Mouse (Mus musculus) cerebellum, adult 18-20 months (tissue): ENCODE results near the gene Med16.

Experiments used
- DNase-seq, 2 experiments: peaks; one replicate each; pipeline ENCODE4 v3.0.0; 2021

The Med16 gene

DNA sequence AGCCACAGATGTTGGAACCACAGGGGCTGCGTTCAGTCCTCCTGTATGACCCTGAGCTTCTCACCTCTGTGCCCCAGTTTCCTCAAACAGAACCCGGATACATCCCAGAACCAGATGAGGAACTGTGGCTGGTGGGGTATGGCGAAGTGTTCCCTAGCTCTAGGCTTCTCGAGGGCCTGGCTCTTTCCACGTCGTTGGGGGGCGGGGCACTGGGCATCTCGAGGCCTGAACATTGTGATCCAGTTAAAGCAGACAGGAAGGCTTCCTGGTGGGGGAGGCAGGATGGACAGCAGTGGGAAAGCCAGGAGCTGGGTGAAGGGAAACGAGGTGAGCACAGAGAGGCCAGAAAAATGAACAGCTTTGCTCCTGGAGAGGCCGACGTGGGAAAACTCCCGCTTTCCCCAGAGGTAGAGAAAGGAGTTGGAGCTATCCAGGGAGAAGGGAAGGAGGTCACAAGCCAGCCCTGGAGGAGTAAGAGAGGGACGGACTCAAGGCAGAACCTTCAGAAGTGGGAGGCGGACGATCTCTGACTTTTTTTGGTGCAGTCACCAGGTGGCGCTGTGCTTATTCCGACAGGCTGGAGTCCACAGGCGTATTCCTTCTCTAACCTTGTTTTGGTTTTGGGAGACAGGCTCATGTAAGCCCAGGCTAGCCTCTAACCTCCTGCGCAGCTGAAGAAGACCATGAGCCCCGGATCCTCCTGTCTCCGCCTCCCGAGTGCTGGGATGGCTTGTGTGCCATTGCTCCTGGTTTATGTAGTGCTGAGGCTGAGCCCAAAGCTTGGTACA lies 25.2 kb downstream of the Med16 start:
- peak; percentile 86 to 89 for DNase-seq

- no peak for DNase-seq
These were observed 26.7 kb downstream of the Med16 start for GRCm38 (mm10) chr10:79881981-79882380.

GRCm38 (mm10) chr10:79880721-79881120 lies 28.0 kb downstream of the Med16 start:
- no peak for DNase-seq

- no peak for DNase-seq
These were observed 29.2 kb downstream of the Med16 start for GRCm38 (mm10) chr10:79879527-79879926.

GRCm38 (mm10) chr10:79877757-79878156 lies 31.0 kb downstream of the Med16 start:
- DNase-seq: no peak

DNA sequence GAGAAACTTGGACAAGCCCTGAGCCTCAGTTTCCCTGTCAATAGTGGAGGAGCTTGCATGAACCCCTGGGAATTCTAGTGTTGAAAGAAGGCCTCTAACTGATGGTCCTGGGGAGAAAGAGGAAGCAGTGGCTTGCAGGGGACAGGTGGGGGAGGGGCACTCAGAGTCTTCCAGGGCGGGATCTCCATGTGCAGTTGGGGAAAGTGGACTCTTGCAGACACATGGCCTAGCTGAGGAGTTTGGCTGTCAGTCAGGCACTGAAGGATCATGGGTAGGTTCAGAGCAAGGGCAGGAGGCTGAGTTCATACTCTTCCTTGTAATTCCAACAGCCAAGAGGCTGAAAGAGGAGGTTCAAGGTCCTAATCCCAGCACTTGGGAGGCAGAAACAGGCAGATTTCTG lies 31.5 kb downstream of the Med16 start:
- DNase-seq: no peak

GRCm38 (mm10) chr10:79874290-79874862 lies 34.3 kb downstream of the Med16 start, which contains the start of the genes Prtn3 and Plppr3:
TSS of gene Prtn3 (plus strand) at chr10:79874476.
TSS of gene Plppr3 (minus strand) at chr10:79874634.
- DNase-seq: peak in 1 of 2 experiments; percentile 61

GRCm38 (mm10) chr10:79873715-79874289 lies 34.9 kb downstream of the Med16 start:
- no peak for DNase-seq

DNA sequence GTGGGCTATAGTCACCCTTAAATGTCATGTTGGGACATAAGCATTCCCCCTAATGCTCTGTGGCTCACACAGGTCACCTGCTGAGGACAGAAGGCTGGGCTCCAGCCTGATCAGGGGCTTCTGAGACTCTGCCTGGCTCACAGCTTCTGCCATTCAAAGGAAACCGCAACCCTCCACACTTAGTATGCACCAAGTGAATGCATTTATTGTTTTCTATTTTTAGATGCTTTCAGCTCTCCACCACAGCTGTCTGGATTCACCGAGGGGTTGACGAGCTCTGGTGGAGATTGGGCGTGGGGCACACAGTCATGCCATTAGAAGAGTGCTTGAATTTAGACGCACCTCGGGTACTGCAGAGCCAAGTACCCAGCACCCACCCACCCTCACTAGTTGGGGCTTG lies 35.4 kb downstream of the Med16 start:
- DNase-seq: no peak

- no peak for DNase-seq
These were observed 35.9 kb downstream of the Med16 start for GRCm38 (mm10) chr10:79872862-79873261.

DNA sequence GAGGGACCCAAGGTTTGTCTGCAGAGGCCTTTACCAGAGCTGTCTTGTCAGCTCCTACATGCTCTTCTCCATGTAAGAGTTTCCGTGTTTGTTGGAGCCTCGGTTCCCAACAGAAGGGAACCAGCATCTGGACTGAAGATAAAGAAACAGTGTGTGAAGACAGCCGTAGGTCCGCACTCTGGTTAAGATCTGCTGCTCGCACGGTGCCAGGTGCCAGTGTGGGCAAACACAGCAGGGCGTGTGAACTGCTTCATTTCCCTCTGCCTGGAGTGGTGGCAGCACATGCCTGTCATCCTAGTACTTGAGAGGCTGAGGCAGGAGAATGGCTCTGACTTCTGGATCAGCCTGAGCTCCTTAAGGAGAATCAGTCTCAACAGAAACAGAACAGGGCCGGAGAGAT lies 36.9 kb downstream of the Med16 start:
- no peak for DNase-seq

DNA sequence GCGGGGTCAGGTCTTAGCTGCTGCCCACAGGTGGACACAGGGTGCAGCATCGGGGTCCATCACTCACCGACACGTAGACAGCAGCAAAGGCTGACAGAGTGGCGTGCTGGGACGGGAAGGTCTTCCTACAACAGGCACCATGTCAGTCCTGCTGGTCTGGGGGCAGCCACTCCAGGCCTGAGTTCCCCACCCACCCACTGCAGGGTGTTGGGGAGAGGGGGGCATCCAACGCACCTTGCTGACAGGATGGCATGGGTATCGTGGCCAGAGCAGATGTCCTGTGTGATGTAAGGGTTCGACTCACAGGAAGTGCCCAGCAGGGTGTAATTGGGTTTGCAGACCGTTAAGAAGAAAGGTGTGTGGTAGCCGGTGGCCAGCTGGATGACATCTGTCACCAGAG lies 42.1 kb downstream of the Med16 start:
- no peak for DNase-seq

DNA sequence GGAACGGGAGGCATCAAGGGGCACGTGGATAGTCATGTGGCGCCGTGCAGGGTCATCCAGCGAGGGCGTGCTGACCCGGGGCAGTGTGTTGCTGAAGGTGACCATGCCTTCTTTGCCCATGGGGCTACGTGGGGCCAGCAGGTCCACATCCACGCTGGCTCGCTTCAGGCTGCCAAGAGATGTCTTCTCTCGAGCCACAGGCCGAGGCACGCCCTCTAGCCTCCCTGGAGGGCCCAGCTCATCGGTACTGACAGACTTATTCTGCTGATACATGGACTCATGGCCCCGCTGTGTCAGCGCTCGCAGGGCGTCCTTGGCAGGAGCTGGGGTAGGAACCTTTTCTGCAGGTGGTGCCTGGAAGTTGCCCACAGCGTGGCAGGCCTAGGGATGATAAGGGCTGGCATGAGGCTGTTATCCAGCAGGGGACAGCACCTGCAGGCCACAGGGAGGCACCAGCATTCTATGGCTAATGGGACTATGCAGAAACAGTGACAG lies 42.9 kb downstream of the Med16 start:
- DNase-seq: peak; percentile 48 to 55

DNA sequence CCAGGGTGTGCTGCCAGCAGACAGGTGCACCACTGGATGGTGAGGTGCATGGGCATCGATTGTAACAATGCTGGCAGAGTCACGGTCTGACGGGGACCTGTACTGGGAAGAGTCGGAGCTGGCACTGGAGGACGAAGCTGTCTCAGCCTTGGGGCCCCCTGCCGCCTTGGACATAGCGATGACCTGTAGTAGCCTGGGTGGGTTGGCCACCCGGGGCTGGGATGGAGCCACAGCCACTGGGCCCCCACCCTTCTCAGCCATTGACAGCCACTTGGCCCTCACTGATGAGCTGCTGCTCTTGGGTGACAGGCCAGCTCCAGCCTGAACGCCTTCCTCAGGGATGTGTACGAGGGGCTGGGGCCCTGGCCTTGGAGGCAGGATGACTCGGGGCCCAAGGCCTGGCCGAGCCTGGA lies 43.5 kb downstream of the Med16 start:
- DNase-seq: no peak

DNA sequence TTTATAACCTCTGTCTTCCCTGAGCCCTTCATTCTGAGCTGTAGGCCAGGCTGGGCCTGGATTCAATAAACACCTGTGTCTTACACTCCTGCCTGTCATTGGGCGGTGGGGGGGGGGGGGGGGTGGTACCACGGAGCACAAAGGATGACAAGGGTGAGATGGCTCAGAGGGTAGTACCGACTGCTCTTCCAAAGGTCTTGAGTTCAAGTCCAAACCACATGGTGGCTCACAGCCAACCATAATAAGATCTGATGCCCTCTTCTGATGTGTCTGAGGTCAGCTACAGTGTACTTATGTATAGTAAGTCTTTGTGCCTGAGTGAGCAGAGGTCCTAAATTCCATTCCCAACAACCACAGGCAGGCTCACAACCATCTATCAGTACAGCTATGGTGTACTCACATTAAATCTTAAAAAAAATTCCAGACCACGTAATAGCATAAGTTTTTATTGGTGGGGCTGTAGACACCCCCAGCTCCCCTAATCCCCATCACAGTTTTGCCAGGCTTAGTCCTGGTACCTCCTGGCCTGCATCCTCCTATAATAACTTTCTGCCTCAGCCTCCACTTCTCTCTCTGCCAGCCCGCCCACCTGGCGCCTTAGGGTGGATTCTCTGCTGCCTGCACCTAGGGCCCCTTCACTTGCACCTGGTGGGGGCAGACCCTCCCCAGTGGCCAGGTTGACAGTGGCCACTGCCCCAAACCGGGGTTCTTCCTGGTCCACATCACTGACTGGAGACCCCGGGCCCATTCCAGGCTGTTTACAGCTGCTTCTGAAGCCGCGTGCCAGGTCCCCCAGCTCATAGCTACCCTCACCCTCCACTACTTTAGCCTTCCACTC lies 44.2 kb downstream of the Med16 start:
- no peak for DNase-seq

DNA sequence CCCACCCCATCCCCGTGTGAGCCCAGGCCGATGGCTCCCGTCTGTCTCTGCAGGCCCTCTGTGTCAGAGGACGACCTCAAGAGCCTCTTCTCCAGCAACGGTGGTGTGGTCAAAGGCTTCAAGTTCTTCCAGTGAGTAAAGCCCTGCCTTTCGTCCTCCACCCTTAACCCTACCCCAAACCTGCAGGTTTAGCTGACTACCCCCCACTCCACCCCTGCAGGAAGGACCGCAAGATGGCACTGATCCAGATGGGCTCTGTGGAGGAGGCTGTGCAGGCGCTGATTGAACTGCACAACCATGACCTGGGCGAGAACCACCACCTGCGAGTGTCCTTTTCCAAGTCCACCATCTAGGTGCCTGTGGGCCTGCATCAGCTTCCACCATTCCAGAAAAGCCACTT lies 45.8 kb downstream of the Med16 start:
- no peak for DNase-seq

DNA sequence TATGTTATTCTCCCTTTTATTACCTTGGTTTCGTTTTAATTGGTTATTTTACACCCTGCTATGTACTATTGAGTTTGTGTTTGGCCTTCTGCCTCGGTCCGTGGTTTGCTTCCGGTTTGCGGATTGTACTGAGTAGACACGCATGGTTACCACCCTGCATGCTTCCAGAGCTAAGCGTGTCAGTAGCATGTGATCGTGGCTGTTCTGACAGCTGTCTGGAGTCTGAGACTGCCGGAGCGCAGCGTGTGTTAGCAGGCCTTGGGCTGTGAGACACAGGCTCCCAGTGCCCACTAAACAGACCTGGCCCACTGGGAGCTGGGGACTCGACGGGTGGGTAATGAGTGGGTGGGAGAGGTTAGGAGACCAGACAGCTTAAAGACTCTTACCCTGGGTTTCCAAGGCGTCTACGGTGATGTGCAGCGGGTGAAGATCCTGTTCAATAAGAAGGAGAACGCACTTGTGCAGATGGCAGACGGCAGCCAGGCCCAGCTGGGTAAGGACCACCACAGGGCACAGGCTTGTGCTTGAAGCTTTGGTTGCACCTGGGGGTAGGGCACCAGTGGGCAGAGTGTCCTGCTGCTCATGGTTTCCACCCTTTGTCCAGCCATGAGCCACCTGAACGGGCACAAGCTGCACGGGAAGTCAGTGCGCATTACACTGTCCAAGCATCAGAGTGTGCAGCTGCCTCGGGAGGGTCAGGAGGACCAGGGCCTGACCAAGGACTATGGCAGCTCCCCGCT lies 46.5 kb downstream of the Med16 start:
- no peak for DNase-seq

- peak; percentile 77 to 85 for DNase-seq
These were observed 47.3 kb downstream of the Med16 start for GRCm38 (mm10) chr10:79861230-79862048.

DNA sequence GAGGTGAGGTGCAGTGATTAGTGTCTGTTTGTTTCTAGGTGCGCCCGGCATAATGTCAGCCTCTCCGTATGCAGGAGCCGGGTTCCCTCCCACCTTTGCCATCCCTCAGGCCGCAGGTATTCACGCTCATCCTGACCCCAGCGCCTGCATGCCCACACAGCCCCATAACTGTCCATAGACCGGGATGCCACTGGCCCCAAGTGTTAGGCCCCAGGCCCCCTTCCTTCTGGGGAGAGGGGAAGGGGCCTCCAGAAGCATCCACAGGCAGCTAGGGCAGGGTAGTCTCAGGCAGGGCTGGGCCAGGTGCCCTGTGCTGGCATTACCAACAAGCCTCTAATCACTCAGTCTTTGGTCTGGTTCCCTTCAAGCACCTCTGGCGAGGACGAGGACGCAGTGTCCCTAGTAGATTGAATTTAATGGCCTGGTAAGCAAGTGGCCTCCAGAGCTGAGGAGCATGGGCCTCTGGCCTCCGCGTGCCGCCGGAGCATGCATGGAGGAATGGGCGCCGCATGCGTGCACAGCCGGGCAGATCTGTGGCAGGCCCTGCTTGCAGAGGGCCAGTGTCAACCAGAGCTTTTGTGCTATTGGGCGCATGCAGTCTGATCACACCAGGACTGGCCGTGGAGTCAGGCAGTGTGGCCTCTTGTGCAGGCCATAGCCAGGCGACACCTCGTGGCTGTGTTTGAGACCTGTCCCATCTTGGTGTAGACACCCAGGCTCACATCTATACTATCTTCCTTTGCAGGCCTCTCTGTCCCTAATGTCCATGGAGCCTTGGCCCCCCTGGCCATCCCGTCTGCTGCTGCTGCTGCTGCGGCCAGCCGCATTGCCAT lies 48.4 kb downstream of the Med16 start:
- no peak for DNase-seq

- DNase-seq: peak in 1 of 2 experiments; percentile 28
These were observed 49.6 kb downstream of the Med16 start for GRCm38 (mm10) chr10:79859116-79859515.
